Mouse (Mus musculus): Measurements from ENCODE around the gene Cpeb1. TPM values are rescaled to one million over a fixed set of nuclear protein-coding genes. Genes with fewer than 3 reads are reported as not detected.

Cpeb1 gene
- polyA plus RNA-seq, 1 experiment from 2014 or later: 0.08 TPM

GRCm38 (mm10) chr7:81344544-81345446 is 110.5 kb downstream of the Cpeb1 start, which contains the start of gene Rps17:
Gene Rps17, minus strand, starts transcription at chr7:81345254.
- peaks cover 32% of the 10 kb centered on the region for H3K36me3 ChIP-seq (replicated peaks; ENCODE audit: insufficient read depth, low read length)
- TF ChIP-seq EP300 (IDR thresholded peaks at IDR 0.05; ENCODE audit: low read depth): no peak
- TF ChIP-seq CTCF (IDR thresholded peaks at IDR 0.05; ENCODE audit: low read depth): peak; percentile 99
- peaks cover 28% of the 10 kb centered on the region for H3K4me1 ChIP-seq (ENCODE audit: insufficient read depth)
- H3K9me3 ChIP-seq (ENCODE audit: low read length): no peaks in the 10 kb centered on the region
- peak within 1 kb of the TSS; percentile 78 for H3K4me3 ChIP-seq (ENCODE audit: low read depth, low read length)
- H3K27me3 ChIP-seq (ENCODE audit: insufficient read depth, low read length): no peaks in the 10 kb centered on the region
- H3K27ac ChIP-seq (ENCODE audit: low read depth): peak within 1 kb of the TSS; percentile 87
- H3K4me2 ChIP-seq (ENCODE audit: low read depth, low read length): peak within 1 kb of the TSS; percentile 90
- under 1% methylated on average over 85 of the region's 85 CpGs for WGBS (ENCODE audit: insufficient replicate concordance)
- H3K9ac ChIP-seq (replicated peaks): peak within 1 kb of the TSS; percentile 78
- peak; percentile 99 for DNase-seq
- ATAC-seq: peak; percentile 90

GRCm38 (mm10) chr7:81343831-81344230 is 111.4 kb downstream of the Cpeb1 start:
- Histone ChIP-seq H3K27ac (ENCODE audit: low read depth) (peak overlapping the region; percentile 87), H3K27me3 (ENCODE audit: insufficient read depth, low read length) (no peaks in the 10 kb centered on the region), H3K4me1 (ENCODE audit: insufficient read depth) (peaks cover 28% of the 10 kb centered on the region), H3K4me3 (ENCODE audit: low read depth, low read length) (peak overlapping the region; percentile 78), H3K9ac (replicated peaks) (peak overlapping the region; percentile 78), H3K9me3 (ENCODE audit: low read length) (no peaks in the 10 kb centered on the region), H3K36me3 (replicated peaks; ENCODE audit: insufficient read depth, low read length) (peaks cover 37% of the 10 kb centered on the region), H3K4me2 (ENCODE audit: low read depth, low read length) (peak overlapping the region; percentile 90)
- no peak for ATAC-seq
- DNase-seq: no peak
- WGBS (ENCODE audit: insufficient replicate concordance): 6% methylated on average over 10 of the region's 10 CpGs
- TF ChIP-seq CTCF (IDR thresholded peaks at IDR 0.05; ENCODE audit: low read depth) (no peak), EP300 (IDR thresholded peaks at IDR 0.05; ENCODE audit: low read depth) (no peak)

DNA sequence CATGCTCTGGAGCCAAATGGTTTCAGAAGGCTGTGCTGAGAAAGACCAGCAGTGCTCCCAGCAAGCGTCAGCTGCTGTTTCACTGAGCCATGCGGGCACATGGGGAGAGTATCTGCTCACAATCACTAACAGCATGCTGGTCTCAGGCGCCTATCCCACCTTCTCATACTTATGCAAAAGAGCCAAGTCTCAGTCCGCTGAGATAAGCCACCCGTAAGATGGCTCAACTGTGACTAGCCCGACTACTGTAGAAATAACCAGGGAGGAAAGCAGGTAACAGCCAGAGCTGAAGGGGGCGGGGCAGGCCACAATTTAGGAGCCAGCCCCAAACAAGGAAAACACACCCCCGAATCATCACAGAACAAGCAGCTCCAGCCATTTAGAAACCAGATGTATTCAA is 111.9 kb downstream of the Cpeb1 start:
- H3K36me3 ChIP-seq (replicated peaks; ENCODE audit: insufficient read depth, low read length): peaks cover 39% of the 10 kb centered on the region
- peak overlapping the region; percentile 22; the same call in 1 of the 2 replicates for H3K27ac ChIP-seq (ENCODE audit: low read depth)

DNA sequence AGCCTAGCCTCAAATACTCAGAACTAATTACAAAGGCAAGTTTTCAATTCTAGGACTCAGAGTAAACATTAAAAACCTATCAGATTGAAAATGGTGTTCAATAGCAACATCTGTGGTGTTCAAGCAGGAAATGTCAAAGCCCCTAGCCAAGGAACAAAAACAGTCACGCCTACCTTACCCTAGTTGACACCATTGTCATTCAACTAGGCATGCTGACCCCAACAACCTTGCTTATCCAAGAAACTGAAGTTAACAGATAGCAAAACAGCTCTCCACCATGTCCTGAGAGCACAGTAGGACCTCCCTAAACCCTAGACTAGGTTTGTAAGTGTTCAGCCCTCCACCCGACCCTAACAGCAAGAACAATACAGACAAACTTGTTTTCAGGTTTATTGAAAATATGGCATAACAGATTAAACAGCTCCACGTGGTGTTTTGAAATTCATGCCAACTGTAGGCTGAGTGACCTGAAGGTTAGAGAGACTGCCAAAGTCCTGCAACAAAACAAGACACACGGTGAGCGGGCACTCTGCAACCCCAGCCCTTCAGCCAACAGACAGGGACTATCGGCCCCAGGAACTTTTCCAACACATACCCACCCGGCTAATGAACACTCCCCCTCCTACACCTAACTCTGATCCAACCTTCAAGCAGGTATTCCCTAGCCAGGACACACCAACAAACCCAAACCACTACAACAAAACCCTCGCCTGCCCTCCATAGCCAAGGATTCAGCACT is 112.7 kb downstream of the Cpeb1 start:
- H3K4me2 ChIP-seq (ENCODE audit: low read depth, low read length): peak overlapping the region; percentile 90
- peaks cover 42% of the 10 kb centered on the region for H3K36me3 ChIP-seq (replicated peaks; ENCODE audit: insufficient read depth, low read length)
- H3K4me1 ChIP-seq (ENCODE audit: insufficient read depth): peaks cover 28% of the 10 kb centered on the region
- H3K4me3 ChIP-seq (ENCODE audit: low read depth, low read length): peak overlapping the region; percentile 78
- WGBS (ENCODE audit: insufficient replicate concordance): 58% methylated on average over 8 of the region's 8 CpGs
- H3K27ac ChIP-seq (ENCODE audit: low read depth): peak overlapping the region; percentile 22; the same call in 1 of the 2 replicates
- ATAC-seq (no peak), DNase-seq (no peak)
- TF ChIP-seq CTCF (IDR thresholded peaks at IDR 0.05; ENCODE audit: low read depth): no peak
- no peak for TF ChIP-seq EP300 (IDR thresholded peaks at IDR 0.05; ENCODE audit: low read depth)
- H3K9ac ChIP-seq (replicated peaks): peak overlapping the region; percentile 78; the same call in 1 of the 2 replicates
- no peaks in the 10 kb centered on the region for H3K27me3 ChIP-seq (ENCODE audit: insufficient read depth, low read length)
- no peaks in the 10 kb centered on the region for H3K9me3 ChIP-seq (ENCODE audit: low read length)

More for the DNA sequence above, 111.9 kb downstream of the Cpeb1 start:
- Histone ChIP-seq H3K4me2 (ENCODE audit: low read depth, low read length) (peak overlapping the region; percentile 90), H3K27me3 (ENCODE audit: insufficient read depth, low read length) (no peaks in the 10 kb centered on the region), H3K9ac (replicated peaks) (peak overlapping the region; percentile 78), H3K9me3 (ENCODE audit: low read length) (no peaks in the 10 kb centered on the region), H3K4me1 (ENCODE audit: insufficient read depth) (peaks cover 28% of the 10 kb centered on the region), H3K4me3 (ENCODE audit: low read depth, low read length) (peak overlapping the region; percentile 78)
- WGBS (ENCODE audit: insufficient replicate concordance): 22% methylated on average over 8 of the region's 8 CpGs
- 0 out of 2 replicates have a peak, but pooled peaks have one; percentile 9 for ATAC-seq
- TF ChIP-seq EP300 (IDR thresholded peaks at IDR 0.05; ENCODE audit: low read depth): no peak
- no peak for TF ChIP-seq CTCF (IDR thresholded peaks at IDR 0.05; ENCODE audit: low read depth)
- peak; percentile 40 for DNase-seq

DNA sequence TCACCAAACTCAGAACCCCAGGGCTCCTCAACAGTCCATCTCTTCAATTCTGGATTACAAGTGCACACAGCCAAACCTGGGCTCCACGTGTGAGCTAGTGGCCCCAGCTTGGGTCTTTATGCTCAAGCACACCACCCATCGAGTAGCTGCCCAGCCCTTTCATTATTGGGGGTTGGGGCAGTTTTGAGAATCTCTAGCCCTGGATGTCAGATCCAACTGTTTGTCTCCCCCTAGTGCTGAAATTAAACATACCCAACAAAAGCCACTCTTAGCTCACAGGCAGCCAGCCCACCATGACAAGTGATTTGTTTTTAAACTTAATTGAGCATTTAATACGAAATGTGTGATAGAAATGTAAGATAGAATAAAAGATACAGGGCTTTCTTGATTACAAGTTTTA is 113.7 kb downstream of the Cpeb1 start:
- Histone ChIP-seq H3K4me1 (ENCODE audit: insufficient read depth) (peaks cover 28% of the 10 kb centered on the region), H3K9ac (replicated peaks) (no peak overlapping the region), H3K9me3 (ENCODE audit: low read length) (no peaks in the 10 kb centered on the region), H3K27me3 (ENCODE audit: insufficient read depth, low read length) (no peaks in the 10 kb centered on the region), H3K27ac (ENCODE audit: low read depth) (no peak overlapping the region), H3K4me3 (ENCODE audit: low read depth, low read length) (no peak overlapping the region), H3K4me2 (ENCODE audit: low read depth, low read length) (no peak overlapping the region), H3K36me3 (replicated peaks; ENCODE audit: insufficient read depth, low read length) (peaks cover 42% of the 10 kb centered on the region)
- WGBS (ENCODE audit: insufficient replicate concordance): 40% methylated on average over 3 of the region's 3 CpGs
- no peak for ATAC-seq
- TF ChIP-seq CTCF (IDR thresholded peaks at IDR 0.05; ENCODE audit: low read depth): peak; percentile 66
- no peak for TF ChIP-seq EP300 (IDR thresholded peaks at IDR 0.05; ENCODE audit: low read depth)
- DNase-seq: no peak

GRCm38 (mm10) chr7:81339783-81340182 is 115.5 kb downstream of the Cpeb1 start:
- no peak for ATAC-seq
- Histone ChIP-seq H3K4me1 (ENCODE audit: insufficient read depth) (peaks cover 22% of the 10 kb centered on the region), H3K36me3 (replicated peaks; ENCODE audit: insufficient read depth, low read length) (peaks cover 45% of the 10 kb centered on the region), H3K27me3 (ENCODE audit: insufficient read depth, low read length) (no peaks in the 10 kb centered on the region), H3K27ac (ENCODE audit: low read depth) (no peak overlapping the region), H3K4me2 (ENCODE audit: low read depth, low read length) (no peak overlapping the region), H3K9me3 (ENCODE audit: low read length) (no peaks in the 10 kb centered on the region), H3K9ac (replicated peaks) (no peak overlapping the region), H3K4me3 (ENCODE audit: low read depth, low read length) (no peak overlapping the region)
- DNase-seq: peak; percentile 81
- no peak for TF ChIP-seq EP300 (IDR thresholded peaks at IDR 0.05; ENCODE audit: low read depth)
- peak; percentile 88 for TF ChIP-seq CTCF (IDR thresholded peaks at IDR 0.05; ENCODE audit: low read depth)
- 71% methylated on average over 4 of the region's 4 CpGs for WGBS (ENCODE audit: insufficient replicate concordance)
